Mouse (Mus musculus) CD4-positive helper T cell, adult 2 months (primary cell): ENCODE results near the gene Gm20715.
A peak's percentile ranks its signal among the peaks of the same experiment; 100 is the strongest.
"Not testable (repeated sequence)": the region's sequence is repeated elsewhere in the genome, so short reads cannot be mapped to it uniquely, and the experiment has no call there.

Experiments used
- DNase-seq: peaks from one replicate; pipeline ENCODE4 v3.0.0-alpha.2; 2012; ENCODE audit warnings: low read depth, missing footprints, low spot score

Gene Gm20715

DNA sequence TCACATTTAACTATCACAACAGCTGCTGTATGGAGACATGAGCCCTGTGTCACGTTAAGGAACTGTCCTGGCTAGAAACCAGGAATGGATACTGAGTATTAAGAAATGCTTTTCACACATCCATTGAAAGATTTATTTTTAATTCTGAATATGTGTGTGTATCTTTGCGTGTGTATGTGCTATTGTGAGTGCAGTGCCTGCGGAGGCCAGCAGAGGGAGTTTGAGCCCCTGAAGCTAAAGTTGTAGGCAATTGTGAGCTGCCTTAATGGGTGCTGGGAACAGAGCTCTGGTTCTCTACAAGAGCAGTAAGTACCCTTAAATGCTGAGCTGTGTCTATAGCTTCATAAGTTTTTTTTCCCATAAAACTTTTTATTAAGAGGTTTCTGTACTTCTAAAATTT, 19.3 kb downstream of the Gm20715 start:
- no peak for DNase-seq

DNA sequence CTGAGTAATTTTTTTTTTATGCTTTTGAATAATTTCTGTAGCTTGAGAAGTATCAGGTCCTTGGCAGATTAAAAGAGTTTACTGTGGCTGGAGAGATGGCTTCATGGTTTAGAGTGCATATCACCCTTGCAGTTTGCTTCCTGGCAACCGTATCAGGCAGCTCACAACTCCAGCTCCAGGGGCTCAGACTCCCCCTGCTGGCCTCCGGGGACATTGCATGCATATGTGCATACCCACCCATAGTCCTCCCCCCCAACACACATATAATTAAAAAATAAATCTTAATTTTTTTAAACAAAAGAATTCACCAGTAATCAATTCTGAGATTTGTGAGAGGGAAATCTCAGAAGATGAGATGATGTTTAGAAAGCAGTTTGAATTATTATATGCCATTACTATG, 20.3 kb downstream of the Gm20715 start:
- peak; percentile 40 for DNase-seq

GRCm38 (mm10) chr7:6438388-6438787, 28.3 kb downstream of the Gm20715 start, which contains the start of gene Olfr1344:
Gene Olfr1344, plus strand, starts transcription at chr7:6438688.
- no peak for DNase-seq

DNA sequence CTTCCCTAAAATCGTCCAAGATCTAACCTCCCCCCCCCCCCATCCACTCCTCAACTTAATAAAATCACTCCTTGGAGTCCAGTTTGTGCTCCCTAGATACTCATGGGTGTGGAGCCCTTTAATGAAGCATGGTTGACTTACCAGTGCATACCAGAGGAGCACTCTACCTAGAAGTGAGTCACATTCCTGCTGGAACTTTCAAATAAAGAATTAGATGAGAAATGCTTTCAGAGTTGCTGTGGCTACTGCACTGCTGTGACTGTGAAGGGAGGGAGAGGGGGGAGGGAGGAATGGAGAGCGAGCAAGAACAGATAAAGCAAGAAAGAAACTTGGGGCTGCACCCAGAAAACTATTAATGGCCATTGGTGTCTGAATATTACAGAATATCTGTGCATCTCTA, 31.1 kb downstream of the Gm20715 start:
- no peak for DNase-seq

DNA sequence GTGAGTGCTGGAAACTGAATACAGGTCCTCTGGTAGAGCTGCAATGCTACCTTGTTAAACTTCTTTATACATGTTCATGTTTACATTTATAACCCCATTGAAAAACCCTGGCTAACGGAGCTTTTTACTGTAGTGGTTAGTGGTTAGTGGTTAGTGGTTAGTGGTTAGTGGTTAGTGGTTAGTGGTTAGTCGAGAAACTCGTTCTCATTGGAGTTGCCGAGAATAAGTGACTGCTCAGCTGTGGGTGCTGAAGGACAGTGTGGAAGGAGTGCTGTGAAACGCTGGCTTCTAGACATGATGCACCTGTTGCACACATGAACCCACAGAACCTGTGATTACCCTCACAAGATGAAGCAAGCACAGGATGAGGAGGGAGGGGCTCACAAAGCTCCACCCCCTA, 37.7 kb downstream of the Gm20715 start:
- no peak for DNase-seq

DNA sequence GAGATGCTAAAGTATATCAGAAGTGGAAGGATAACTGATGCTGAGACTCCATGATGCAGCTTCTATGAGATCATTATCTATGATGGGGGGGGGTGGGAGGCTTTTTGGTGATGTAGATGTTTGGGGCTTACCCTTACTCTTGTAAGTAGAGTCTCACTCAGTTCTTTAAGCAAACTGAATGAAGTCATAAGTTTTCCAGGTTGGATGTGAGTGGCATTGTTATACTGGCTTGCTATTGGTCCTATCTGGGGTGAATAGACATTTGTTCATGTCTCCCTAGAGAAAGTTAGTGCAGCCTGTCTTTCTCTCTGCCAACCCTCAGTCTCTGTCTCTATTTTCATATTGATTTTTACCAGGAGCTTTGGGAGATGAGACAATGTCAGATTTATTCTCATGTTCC, 45.8 kb downstream of the Gm20715 start, which contains the start of gene Olfr1336:
TSS of gene Olfr1336 (plus strand) at position 301 of the 400 bp plus-strand sequence.
- DNase-seq, result no peak

GRCm38 (mm10) chr7:6456399-6456798, 46.3 kb downstream of the Gm20715 start:
- DNase-seq, result no peak

DNA sequence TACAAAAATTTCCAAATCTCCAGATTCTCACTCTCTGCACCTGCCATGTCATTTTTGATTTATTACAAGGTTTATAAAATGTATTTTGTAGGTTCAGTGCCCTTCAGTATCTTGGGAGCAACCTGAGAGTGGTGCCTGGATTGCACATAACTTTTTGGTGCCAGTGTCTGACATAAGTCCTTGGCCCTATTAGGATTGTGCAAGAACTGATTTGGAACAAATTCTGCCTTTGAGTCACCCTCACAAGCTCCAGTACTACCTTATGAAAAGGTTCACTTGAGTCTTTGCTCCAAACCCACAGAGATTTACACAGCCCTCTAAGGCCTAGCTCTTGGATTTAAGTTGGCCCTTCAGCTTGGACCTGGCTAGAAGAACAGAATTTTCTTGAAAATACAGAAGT, 56.9 kb downstream of the Gm20715 start, which contains the start of gene Olfr1346:
TSS of gene Olfr1346 (plus strand) at position 151 of the 400 bp plus-strand sequence.
- no peak for DNase-seq

- not testable (repeated sequence) for DNase-seq
These were observed 67.6 kb downstream of the Gm20715 start for GRCm38 (mm10) chr7:6477633-6478032.

DNA sequence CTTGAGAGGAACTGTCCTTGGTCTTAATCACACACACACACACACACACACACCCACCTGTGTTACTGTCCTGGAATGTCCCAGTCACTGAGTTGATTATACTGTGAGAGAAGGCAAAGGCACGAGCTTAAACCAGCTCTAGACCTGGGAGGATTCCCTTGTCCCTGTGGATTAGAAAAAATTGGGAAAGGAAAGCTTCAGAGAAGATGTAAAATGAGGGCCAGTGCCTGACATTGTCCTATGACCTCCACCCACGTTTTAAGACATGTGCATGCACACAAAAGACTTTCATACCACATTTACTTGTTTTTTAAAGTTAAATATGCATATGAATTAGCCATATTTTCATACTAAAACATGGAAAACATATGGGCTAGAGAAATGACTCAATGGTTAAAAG, 76.8 kb downstream of the Gm20715 start, which contains the start of gene Olfr5:
TSS of gene Olfr5 (minus strand) at position 101 of the 400 bp plus-strand sequence.
- no peak for DNase-seq
